Mouse (Mus musculus) cortical plate, adult 2 months (tissue): ENCODE measurements around the gene Tab2.

ENCODE experiments used
- CTCF ChIP-seq: fragments of 200-500 bp; IDR thresholded peaks from 2 replicates; pipeline ENCODE4 v1.5.1; 2011; ENCODE audit warnings: mild to moderate bottlenecking, control low read depth, low read length; ENCODE audit not compliant: insufficient read depth; ENCODE audit errors: extremely low read depth
- POLR2A ChIP-seq: fragments of 200-500 bp; IDR thresholded peaks from 2 replicates; pipeline ENCODE4 v1.6.1; 2011; ENCODE audit warnings: mild to moderate bottlenecking, low read length, control low read depth; ENCODE audit not compliant: insufficient read depth; ENCODE audit errors: extremely low read depth

- TF ChIP-seq POLR2A (no peak), CTCF (no peak)
These were observed 27.0 kb downstream of the Tab2 start for GRCm38 (mm10) chr10:7928996-7929395.
